Mouse (Mus musculus) regulatory T cell (primary cell): ENCODE results near the gene Odf3.

ENCODE experiments used
- in situ Hi-C: fragments of 300-600 bp; cut with MboI, MseI; formaldehyde crosslinking; loops from one replicate; pipeline ENCODE4 v1.15.1; 2025; ENCODE audit warnings: high pct_unique_total_duplicates

Gene Odf3

GRCm38 (mm10) chr7:140843806-140844205, 3.8 kb upstream of the Odf3 start:
- in situ Hi-C loops, result loop anchor here (5.0 kb wide), 2 partner anchors 58 to 203 kb away; partner anchors contain the start of gene Cox8b

GRCm38 (mm10) chr7:140844905-140845665, 2.5 kb upstream of the Odf3 start, which contains the start of gene Scgb1c1:
Gene Scgb1c1, plus strand, starts transcription at chr7:140845547.
- in situ Hi-C loops, result loop anchor here (5.0 kb wide), 2 partner anchors 57 to 202 kb away; partner anchors contain the start of gene Cox8b

GRCm38 (mm10) chr7:140845683-140846082, 1.9 kb upstream of the Odf3 start:
- in situ Hi-C loops, result no loop called here

- in situ Hi-C loops, result no loop called here
These were observed 929 bp upstream of the Odf3 start for GRCm38 (mm10) chr7:140846676-140847075.

GRCm38 (mm10) chr7:140848591-140848990, 986 bp downstream of the Odf3 start:
- in situ Hi-C loops, result no loop called here

- in situ Hi-C loops, result no loop called here
These were observed 4.3 kb downstream of the Odf3 start for GRCm38 (mm10) chr7:140851916-140852315.

GRCm38 (mm10) chr7:140853386-140853785, 5.8 kb downstream of the Odf3 start:
- in situ Hi-C loops, result no loop called here

- in situ Hi-C loops, result no loop called here
These were observed 6.9 kb downstream of the Odf3 start for GRCm38 (mm10) chr7:140854483-140854882.

- in situ Hi-C loops, result no loop called here
These were observed 7.6 kb downstream of the Odf3 start for GRCm38 (mm10) chr7:140855181-140855580.

- in situ Hi-C loops, result no loop called here
These were observed 8.5 kb downstream of the Odf3 start, which contains the start of gene Gm45785 for GRCm38 (mm10) chr7:140855860-140856784. Gene Gm45785, minus strand, starts transcription at chr7:140856331.

GRCm38 (mm10) chr7:140856785-140857549, 9.4 kb downstream of the Odf3 start, which contains the start of gene Ric8a:
Gene Ric8a, plus strand, starts transcription at chr7:140856957.
- in situ Hi-C loops, result no loop called here

GRCm38 (mm10) chr7:140857550-140858505, 10.2 kb downstream of the Odf3 start, which contains the start of gene Bet1l:
Gene Bet1l, minus strand, starts transcription at chr7:140857577.
- in situ Hi-C loops, result no loop called here

GRCm38 (mm10) chr7:140858746-140859145, 11.1 kb downstream of the Odf3 start:
- in situ Hi-C loops, result no loop called here

- in situ Hi-C loops, result no loop called here
These were observed 12.4 kb downstream of the Odf3 start for GRCm38 (mm10) chr7:140859997-140860396.

- in situ Hi-C loops, result no loop called here
These were observed 13.1 kb downstream of the Odf3 start for GRCm38 (mm10) chr7:140860728-140861127.

- in situ Hi-C loops, result no loop called here
These were observed 17.2 kb downstream of the Odf3 start for GRCm38 (mm10) chr7:140864761-140865160.

- in situ Hi-C loops, result no loop called here
These were observed 26.6 kb downstream of the Odf3 start for GRCm38 (mm10) chr7:140874224-140874623.

GRCm38 (mm10) chr7:140877364-140877763, 29.8 kb downstream of the Odf3 start:
- in situ Hi-C loops, result no loop called here

- in situ Hi-C loops, result no loop called here
These were observed 31.8 kb downstream of the Odf3 start for GRCm38 (mm10) chr7:140879355-140879754.

GRCm38 (mm10) chr7:140880419-140880818, 32.8 kb downstream of the Odf3 start:
- in situ Hi-C loops, result loop anchor here (10.0 kb wide), 1 partner anchor 746 kb away; the partner anchor contains the start of gene Mtg1
